Mouse (Mus musculus) megakaryocyte, embryonic 14.5 days (primary cell): ENCODE data around the gene Slc34a1. TPM values are rescaled to one million over a fixed set of nuclear protein-coding genes. Genes with fewer than 3 reads are reported as not detected.

ENCODE experiments used
- H3K27me3 ChIP-seq: replicated peaks from 2 replicates; pipeline ENCODE3; 2012; ENCODE audit warnings: inconsistent platforms
- H3K36me3 ChIP-seq: replicated peaks from 2 replicates; pipeline ENCODE3; 2012; ENCODE audit warnings: low read length, inconsistent platforms, mixed read lengths
- H3K4me1 ChIP-seq: 2 replicates; pipeline ENCODE4 v1.6.1; 2012; ENCODE audit warnings: inconsistent platforms
- H3K4me3 ChIP-seq: replicated peaks from 2 replicates; pipeline ENCODE3; 2012; ENCODE audit warnings: moderate library complexity, mild to moderate bottlenecking, inconsistent platforms
- H3K9me3 ChIP-seq: 2 replicates; pipeline ENCODE4 v1.6.1; 2012; ENCODE audit warnings: inconsistent platforms
- FLI1 ChIP-seq: IDR thresholded peaks from 2 replicates; pipeline ENCODE4 v1.6.1; 2012; ENCODE audit warnings: low read length, inconsistent platforms, mixed read lengths
- GATA1 ChIP-seq: IDR thresholded peaks from 3 replicates; pipeline ENCODE4 v1.6.1; 2012; ENCODE audit warnings: mixed read lengths, low read length, inconsistent platforms, borderline replicate concordance
- polyA plus RNA-seq: library from polyadenylated mRNA; stranded (reverse); fragments of >175 nt; gene quantifications from 2 replicates; pipeline ENCODE4 v1.2.3, GENCODE M21; 2012; ENCODE audit warnings: low replicate concordance; ENCODE audit not compliant: insufficient read depth

Slc34a1 gene
- polyA plus RNA-seq: not detected in 2 replicates

GRCm38 (mm10) chr13:55398088-55398487, at the start of gene Slc34a1:
TSS of gene Slc34a1 (plus strand) at chr13:55398187.
- Histone ChIP-seq H3K4me1 (peaks cover 28% of the 10 kb centered on the region), H3K27me3 (peaks cover 77% of the 10 kb centered on the region), H3K4me3 (no peak within 1 kb of the TSS), H3K9me3 (peaks cover 3% of the 10 kb centered on the region; the same call in 1 of the 2 replicates), H3K36me3 (no peaks in the 10 kb centered on the region)
- TF ChIP-seq FLI1: no peak

- Histone ChIP-seq H3K27me3 (no peaks in the 10 kb centered on the region), H3K9me3 (no peaks in the 10 kb centered on the region), H3K4me3 (peak overlapping the region; percentile 100), H3K4me1 (peaks cover 66% of the 10 kb centered on the region), H3K36me3 (peaks cover 53% of the 10 kb centered on the region)
- TF ChIP-seq GATA1 (no peak), FLI1 (no peak)
Observed at GRCm38 (mm10) chr13:55361145-55361544, 36.8 kb upstream of the Slc34a1 start.

DNA sequence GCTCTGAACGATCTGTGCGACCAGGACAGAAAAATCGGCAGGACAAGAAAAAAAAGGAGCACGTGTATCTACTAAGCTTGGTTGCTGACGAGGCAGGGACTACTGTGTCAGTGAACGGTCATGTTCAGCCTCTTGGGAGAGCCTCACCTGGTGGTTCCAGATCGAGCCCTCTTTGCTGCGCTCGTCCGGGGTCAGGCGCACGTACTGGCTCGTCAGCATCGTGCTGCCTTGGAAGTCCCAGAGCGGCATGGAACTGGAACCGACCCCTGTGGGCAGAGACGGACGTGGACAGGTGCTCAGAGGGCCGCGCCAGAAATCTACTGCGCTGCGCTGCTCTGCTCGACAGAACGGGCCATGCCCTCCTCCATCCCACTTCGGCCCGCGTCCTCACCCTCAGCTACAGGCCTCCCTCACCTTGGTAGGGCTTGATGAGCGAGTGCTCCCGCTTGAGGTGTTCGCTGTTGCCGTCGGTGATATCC, 36.0 kb upstream of the Slc34a1 start:
- H3K27me3 ChIP-seq: no peaks in the 10 kb centered on the region
- peaks cover 45% of the 10 kb centered on the region for H3K36me3 ChIP-seq
- no peaks in the 10 kb centered on the region for H3K9me3 ChIP-seq
- peaks cover 62% of the 10 kb centered on the region for H3K4me1 ChIP-seq
- H3K4me3 ChIP-seq: peak overlapping the region; percentile 100
- TF ChIP-seq GATA1 (no peak), FLI1 (no peak)

DNA sequence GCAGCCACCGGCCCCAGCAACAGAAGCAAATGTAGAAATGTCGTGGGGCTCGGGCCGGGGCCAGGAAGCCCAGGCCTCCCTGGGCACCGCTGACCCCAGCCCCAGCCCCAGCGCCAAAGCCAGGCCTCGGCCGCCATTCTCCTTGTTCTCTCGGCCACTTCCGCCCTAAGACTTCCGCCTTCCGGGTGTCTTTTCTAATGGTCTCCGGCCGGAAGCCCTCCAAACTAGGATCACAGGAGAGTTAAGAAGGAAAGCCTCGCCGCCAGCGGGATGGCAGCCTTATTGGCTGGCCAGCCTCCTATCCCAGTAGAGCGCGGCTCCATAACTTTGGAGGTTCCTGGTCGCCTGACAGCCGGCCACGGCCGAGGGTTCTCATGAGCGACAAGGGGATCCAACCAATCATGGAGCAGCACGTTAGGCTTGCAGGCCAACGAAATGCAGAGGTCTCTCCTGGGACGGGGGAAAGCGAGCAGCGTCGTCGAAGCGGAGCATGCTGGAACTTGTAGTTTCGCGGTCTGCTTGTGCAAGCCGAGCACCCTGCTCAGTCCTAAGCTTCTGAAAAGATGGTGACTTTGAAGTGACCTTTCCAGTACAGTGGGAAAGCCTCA, 35.4 kb upstream of the Slc34a1 start, which contains the start of gene Lman2:
Lman2 (minus strand) TSS at position 331 of the 608 bp plus-strand sequence.
- H3K27me3 ChIP-seq: no peaks in the 10 kb centered on the region
- H3K36me3 ChIP-seq: peaks cover 40% of the 10 kb centered on the region
- H3K4me3 ChIP-seq: peak within 1 kb of the TSS; percentile 100
- no peaks in the 10 kb centered on the region for H3K9me3 ChIP-seq
- H3K4me1 ChIP-seq: peaks cover 61% of the 10 kb centered on the region
- TF ChIP-seq GATA1: no peak
- no peak; the same call in 1 of the 2 replicates for TF ChIP-seq FLI1

DNA sequence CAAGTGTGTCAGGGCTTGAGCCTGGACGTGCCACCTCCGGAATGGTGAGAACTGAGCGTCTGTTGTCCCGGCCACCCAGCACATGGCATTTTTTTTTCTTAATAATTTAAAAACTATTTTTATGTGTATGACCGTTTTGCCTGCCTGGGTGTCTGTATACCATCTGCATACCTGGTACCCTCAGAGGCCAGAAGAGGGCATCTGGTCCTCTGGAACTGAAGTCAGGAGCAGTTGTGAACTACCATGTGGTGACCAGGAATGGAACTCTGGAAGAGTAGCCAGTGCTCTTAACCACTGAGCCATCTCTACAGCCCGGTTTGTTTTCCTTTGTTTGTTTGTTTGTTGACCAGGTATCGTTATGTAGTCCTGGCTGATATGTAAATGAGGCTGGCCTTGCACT, 29.6 kb upstream of the Slc34a1 start:
- peaks cover 2% of the 10 kb centered on the region for H3K36me3 ChIP-seq
- no peaks in the 10 kb centered on the region for H3K9me3 ChIP-seq
- peaks cover 2% of the 10 kb centered on the region for H3K27me3 ChIP-seq
- peaks cover 69% of the 10 kb centered on the region for H3K4me1 ChIP-seq
- no peak for TF ChIP-seq GATA1
- TF ChIP-seq FLI1: no peak
- H3K4me3 ChIP-seq: no peak overlapping the region

DNA sequence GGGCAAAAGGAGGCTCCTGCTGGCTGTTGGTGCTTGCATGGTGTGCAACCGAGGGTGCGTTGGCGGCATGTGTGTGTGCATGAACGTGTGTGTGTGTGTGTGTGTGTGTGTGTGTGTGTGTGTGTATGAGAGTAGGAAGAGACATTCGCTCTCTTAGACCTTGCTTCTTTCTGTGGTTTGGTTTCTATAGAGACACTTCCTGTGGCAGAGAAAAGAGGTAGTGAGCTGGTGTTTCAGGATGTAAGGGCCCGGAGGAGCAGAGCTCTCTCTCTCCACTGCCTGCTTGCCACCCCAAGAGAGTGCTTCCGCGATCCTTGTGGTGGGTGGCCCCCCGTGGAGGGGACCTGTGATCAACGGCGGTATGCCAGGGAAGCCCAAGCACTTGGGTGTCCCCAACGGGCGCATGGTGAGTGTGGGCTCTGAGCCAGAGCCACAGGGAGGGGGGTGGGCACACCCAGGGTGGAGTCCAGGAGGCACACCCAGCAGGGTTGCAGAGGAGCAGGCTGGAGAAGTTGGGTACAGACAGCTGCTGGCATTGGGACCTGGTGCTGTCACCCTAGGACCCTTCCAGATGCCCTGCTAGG, 28.4 kb upstream of the Slc34a1 start, which contains the start of gene Rgs14:
Rgs14 (plus strand) TSS at position 202 of the 584 bp plus-strand sequence.
- H3K27me3 ChIP-seq: peaks cover 7% of the 10 kb centered on the region
- H3K4me1 ChIP-seq: peaks cover 77% of the 10 kb centered on the region
- H3K4me3 ChIP-seq: peak within 1 kb of the TSS; percentile 92
- H3K9me3 ChIP-seq: no peaks in the 10 kb centered on the region
- no peak for TF ChIP-seq FLI1
- no peak for TF ChIP-seq GATA1
- peaks cover 6% of the 10 kb centered on the region for H3K36me3 ChIP-seq

DNA sequence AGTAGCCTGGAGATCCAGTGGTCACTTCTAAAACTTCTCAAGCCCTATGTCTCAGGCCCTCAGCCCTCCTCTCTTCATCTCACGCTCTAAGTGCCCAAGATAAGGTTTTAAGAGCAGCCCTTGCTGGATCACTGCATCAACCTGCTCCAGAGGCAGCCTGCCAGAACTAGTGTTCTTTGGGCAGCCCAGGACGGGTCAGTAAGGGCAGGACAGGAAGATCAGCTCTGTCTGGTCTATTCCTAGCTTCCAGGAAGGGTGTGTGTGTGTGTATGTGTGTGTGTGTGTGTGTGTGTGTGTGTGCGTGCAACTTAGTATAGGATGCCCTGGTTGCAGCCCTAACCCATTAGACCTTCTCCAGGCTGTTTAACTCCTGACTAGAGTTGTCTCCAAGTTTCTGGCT, 27.8 kb upstream of the Slc34a1 start:
- Histone ChIP-seq H3K4me1 (peaks cover 73% of the 10 kb centered on the region), H3K9me3 (no peaks in the 10 kb centered on the region), H3K36me3 (peaks cover 11% of the 10 kb centered on the region), H3K27me3 (peaks cover 7% of the 10 kb centered on the region), H3K4me3 (peak overlapping the region; percentile 92)
- TF ChIP-seq FLI1 (no peak), GATA1 (no peak)

DNA sequence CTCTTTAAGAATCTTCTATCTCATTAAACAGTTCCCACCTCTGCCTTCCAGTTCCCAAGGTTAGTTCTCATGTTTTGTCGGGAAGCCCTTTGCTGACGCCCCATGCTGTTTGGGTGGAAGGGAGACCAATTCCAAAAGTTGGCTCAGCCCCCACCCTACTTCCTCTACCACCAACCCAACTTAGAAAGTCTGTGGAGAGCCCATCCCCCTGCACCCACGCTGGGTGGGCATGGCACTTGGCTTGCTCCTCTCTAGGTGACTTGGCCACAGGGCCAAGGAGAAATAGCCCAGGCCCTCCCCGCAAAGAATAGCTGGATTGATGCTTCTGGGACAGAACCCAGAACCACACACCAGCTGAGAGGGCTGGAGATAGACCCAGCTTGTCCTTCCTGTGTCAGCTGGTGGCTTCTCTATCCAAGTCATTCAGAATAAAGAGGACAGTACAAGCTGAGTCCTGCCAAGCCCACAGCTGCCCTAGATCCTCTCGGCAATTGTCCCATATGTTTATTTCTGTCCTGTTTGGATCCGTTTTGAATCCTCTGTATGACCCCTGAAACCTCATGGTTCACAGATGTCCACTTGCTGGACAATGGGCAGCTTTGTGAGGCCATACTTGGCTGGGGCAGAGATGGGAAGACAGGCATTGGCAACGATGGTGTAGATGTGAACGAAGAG, 26.8 kb upstream of the Slc34a1 start:
- TF ChIP-seq GATA1 (no peak), FLI1 (no peak)
- H3K4me1 ChIP-seq: peaks cover 71% of the 10 kb centered on the region
- H3K4me3 ChIP-seq: no peak overlapping the region
- H3K9me3 ChIP-seq: no peaks in the 10 kb centered on the region
- H3K36me3 ChIP-seq: peaks cover 11% of the 10 kb centered on the region
- H3K27me3 ChIP-seq: peaks cover 7% of the 10 kb centered on the region

- TF ChIP-seq FLI1: no peak
- TF ChIP-seq GATA1: no peak
- Histone ChIP-seq H3K4me1 (peaks cover 71% of the 10 kb centered on the region), H3K4me3 (no peak overlapping the region)
Observed at GRCm38 (mm10) chr13:55371740-55372139, 26.2 kb upstream of the Slc34a1 start.

More at GRCm38 (mm10) chr13:55371740-55372139, 26.2 kb upstream of the Slc34a1 start:
- Histone ChIP-seq H3K36me3 (peaks cover 11% of the 10 kb centered on the region), H3K9me3 (no peaks in the 10 kb centered on the region), H3K27me3 (peaks cover 7% of the 10 kb centered on the region)
